Mouse (Mus musculus): ENCODE results near the gene Zfp867.

The Zfp867 gene

DNA sequence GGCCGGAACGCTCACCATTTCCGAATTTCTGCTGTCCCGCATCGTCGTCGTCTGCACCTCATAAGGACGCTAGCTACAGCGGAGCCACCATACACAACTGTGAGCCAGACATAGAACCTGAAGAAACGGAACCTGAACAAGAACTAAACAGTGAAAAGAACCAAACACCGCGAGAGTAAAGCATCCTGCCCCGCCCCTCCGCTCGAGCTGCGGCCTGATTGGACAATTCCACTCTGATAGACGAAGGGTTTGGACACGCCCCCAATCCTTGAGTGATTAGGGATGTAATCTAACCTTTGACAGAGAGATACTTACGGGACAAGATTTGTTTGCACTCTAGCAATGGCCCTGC, at the start of gene Zfp867:
Gene Zfp867, minus strand, starts transcription at position 149 of the 352 bp plus-strand sequence.
- DNase-seq (ENCODE audit: low spot score) = peak; percentile 98

DNA sequence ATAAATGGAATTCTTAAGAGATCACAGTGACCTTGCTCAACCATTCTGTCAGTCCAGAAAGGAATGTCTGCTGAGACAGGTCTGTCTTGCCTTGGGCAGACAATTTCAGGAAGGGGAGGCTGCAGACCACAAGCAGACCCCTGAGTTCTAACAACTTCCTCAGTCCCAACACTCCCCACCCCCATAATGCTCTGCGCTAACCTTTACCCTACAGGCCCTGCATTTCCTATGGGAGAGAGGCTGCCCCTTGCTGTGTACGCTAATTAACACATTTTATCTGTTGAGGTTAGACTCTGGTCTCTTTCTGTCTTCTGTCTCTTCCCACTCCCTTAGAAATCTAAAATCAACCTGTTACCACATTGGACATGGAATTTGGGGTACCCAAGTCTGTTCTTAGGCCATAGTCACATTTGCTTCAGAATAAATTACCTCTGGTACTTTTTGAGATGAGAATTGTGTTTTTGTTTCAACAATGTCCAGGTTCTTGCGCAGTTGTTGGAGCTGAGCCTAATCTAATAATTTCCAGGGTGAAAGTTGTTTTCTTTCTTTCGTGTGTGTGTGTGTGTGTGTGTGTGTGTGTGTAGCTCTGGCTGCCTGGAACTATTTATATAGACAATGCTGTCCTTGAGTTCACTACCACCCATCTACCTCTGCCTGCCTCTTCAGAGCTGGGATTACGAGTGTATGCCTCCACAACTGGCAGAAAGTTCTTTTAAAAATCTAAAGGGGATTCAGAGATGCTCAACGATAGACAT, 47.6 kb upstream of the Zfp867 start:
- no peak for DNase-seq (ENCODE audit: low spot score)

DNA sequence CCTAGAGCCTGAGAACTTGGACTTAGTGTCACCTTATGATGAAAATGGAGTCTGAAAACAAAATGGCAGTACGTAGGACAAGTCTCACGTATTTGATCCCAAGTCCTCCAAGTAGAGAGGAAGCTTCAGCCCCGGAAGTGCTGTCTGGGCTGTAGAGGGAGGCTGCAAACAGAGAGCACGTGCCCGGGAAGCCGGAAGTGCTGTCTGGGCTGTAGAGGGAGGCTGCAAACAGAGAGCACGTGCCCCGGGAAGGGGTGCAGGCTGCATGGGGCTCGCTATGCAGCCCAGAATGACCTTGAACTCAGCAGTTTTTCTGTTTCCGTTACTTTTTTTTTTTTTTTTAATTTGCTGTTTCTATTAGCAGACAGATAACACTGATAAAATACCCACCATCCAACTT, 46.0 kb upstream of the Zfp867 start:
- DNase-seq (ENCODE audit: low spot score) = no peak

DNA sequence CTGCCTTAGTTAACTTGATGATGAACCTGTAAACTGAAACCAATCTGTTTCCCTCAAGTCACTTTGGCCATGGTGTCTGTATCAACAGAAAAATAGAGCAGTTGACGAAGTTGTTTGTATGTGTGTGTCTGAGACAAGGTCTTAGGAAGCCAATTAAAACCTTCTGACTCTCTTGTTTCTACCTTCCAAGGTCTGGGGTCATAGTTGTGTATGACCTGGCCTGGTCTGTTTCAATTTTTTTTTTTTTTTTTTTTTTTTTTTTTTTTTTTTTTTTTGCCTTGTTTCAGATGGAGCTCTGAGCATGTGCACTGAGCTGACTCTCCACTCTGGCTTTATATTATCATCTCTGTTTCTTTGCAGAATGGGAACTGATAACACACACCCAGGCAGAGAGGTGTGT, 45.2 kb upstream of the Zfp867 start:
- DNase-seq (ENCODE audit: low spot score) = no peak

DNA sequence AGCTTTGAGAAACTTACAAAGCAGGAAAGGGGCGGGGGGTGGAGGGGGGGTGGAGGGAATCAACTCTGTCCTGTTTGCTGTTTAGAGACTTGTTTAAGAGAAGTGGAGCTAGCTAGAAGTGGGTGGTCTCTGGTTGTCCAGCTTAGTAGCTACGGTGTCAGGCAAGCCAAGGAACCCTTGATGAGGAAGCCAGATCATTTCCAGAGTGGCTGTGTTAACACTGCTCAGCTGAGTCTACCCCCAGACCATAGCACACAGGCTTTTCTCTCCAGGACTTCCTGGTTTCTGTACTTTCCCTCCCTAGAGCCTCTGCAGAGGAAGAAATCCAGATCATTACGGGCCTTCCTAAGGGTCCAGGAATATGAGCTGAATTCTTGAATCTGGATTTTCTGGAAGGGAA, 42.5 kb upstream of the Zfp867 start:
- no peak for DNase-seq (ENCODE audit: low spot score)

DNA sequence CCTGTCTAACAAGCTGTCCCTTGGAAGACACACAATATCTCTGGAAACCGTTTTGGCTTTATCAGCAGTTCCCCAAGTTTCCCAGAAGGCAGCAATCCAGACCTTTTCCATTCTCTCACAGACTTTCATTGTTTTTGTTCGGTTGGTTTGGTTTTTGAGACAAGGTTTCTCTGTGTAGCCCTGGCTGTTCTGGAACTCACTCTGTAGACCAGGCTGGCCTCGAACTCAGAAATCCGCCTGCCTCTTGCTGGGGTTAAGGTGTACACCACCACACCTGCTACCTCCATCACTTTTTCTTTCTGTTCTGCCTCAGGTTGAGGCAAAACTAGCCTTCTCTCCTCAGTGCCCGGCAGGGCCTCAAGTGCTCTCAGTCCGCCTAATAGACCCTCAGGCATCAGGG, 42.1 kb upstream of the Zfp867 start:
- no peak for DNase-seq (ENCODE audit: low spot score)

DNA sequence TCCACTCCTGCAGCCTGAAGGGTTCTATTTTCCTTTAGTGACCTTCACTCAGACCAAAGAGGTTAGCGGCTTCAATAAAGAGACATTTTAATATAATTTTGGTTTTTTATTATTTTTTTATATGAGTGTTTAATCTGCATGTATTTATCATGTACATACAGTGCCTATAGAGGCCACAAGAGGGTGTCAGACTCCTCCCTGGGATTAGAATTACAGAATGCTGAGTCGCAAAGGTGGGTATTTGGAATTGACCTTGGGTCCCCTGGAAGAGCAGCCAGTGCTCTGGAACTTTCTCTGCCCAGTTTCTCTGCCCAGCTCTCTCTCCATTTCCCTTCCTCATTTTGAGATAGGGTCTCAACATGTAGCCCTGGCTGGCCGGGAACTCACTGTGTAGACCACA, 41.3 kb upstream of the Zfp867 start:
- no peak for DNase-seq (ENCODE audit: low spot score)

DNA sequence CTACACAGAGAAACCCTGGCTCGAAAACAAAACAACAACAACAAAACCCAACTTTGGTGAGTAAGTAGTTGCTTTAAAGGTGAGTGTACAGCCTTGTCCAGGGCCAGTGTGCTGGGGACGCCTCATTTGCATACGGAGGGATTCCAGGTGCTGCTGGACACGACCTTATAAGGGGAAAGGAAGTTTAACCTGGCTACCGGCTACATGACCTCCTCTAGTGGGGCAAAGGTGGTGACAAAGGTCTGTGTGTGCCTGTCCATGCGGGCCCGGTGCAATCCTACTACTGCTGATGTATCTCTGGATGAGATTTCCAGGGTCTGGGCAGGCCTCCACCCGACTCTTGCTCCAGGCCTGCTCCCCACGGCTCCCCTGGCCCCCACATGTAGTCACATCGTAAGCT, 40.5 kb upstream of the Zfp867 start:
- no peak for DNase-seq (ENCODE audit: low spot score)

DNA sequence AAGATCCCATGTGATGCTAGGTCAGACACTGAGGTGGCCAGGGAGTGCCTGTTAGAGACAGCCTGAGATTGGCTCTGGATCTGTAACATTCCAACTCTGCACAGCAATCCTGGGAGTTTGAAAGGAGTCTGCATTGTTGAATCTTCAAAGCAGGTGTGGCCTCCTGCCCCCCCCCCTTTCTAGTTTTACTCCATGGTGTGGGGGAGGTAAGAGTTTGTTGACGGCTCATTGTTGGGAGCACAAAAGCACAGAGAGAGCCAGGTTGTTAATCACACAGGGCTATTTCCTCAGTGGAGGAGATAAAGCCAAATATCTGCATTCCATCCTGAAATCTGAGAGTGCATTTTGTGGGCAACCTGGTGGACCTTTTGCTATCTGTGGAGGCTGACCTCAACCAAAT, 39.3 kb upstream of the Zfp867 start:
- DNase-seq (ENCODE audit: low spot score) = no peak

DNA sequence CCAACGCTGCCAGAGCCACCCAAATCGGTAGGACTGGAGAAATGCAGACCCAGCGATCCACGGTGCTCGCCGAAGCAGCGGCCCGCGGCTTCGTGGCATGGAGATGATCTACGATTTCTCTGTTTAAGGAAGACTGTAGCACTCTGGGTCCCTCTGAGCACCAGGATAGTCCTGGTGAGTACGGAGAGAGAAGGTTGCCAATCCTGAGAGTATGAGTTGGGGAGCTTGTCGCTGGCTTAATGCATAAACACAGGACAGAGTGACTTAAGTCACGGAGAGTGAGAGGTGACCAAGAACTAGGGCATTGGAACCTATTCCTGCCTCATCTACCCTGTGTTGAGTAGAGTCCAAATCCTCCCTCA, 34.4 kb upstream of the Zfp867 start:
- DNase-seq (ENCODE audit: low spot score) = no peak

DNA sequence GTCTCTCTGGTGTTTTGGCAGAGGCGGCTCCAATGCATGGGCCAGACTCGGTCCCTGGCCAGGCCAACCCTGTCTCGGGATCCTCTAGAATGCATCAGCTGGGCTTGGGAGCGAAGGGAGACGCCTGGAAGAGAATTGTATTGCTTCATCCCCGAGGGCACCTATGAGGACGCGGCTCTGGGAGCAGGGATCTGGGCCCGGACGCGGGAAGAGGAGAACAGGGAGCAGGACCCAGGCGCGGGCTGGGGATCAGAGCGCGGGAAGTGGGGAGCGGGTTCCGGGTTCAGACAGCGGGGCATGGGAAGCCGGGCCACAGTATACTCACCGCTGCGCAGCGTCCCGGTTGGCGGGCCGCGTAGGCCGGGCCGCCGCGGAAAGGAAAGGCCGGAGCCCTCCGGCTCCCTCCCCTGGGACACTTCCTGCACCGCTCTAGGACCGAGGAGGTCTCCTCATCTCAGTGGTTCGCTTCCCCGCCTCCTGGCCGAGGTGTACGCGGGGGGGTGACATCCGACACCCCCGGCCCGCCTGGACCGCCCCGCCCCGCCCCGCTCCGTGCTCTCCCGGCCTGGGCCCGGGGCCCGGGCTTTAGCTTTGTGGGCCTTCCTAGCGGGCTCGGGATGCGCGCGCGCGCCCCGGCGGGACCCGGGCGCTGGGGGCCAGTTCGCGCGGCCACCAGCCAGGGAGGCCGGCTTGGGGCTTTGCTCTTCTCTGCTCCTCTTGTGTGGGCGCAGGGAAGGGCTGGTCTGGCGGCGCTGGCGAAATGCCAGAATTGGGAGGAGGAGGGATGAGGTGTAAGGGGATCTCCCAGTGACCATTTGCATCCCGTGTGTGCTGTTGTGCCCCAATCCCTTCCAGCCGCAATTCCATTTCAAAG, 33.8 kb upstream of the Zfp867 start:
- DNase-seq (ENCODE audit: low spot score) = peak; percentile 96

DNA sequence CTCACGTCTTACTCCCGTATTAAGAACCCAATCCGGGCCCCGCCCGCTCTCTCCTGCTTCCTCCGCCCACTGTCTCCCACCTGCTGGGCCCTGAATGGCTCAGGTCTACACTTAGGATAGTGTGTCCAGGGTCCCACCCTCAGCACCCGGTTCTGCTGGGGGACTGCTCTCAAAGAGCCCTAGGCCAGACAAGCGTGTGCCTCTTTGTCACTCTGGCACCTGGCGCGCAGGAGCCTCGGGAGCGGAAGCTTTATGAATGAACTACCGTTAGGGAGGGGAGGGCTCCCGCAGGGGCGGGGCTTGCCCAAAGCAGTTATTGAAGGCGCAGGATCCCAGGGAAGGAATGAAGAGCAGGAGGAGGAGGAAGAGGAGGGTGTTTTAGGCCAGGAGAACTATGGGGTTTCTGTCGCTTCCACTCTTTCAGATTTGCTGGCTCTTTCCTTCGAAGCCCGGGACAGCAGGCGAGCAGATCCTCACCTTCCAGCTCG, 33.1 kb upstream of the Zfp867 start:
- DNase-seq (ENCODE audit: low spot score) = peak; percentile 82

DNA sequence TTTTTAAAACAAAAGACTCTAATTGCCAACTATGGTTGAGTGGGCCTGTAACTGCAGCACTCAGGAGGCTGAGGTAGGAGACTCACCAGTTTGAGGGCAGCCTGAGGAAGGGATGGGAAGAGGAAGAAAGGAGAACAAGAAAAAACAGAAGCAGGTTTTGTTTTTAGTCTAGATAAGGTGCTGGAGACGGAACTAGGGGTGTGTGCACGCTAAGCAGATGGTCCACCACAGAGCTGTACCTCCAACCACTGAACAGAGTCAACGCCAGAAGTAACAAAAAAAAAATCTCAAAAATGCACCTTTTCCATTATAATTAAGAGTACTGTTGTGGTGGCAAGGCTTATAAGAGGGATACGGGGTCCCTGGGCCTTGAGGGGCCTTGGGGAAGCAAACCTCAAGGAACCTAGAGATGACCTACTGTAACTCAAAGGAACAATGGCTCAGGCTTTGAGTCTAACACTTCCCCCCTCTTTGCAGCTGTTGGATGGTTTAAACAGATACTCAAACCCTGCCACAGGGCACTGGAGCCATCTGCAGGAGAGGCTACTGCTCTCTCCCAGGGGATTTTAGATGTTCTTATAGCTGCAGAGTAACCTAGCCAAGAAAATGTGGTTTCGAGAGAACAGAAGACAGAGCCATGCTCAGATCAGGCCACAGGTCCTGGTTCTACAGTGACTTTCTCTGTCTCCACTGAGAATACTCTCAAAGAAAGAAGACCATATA, 29.9 kb upstream of the Zfp867 start:
- DNase-seq (ENCODE audit: low spot score) = no peak

DNA sequence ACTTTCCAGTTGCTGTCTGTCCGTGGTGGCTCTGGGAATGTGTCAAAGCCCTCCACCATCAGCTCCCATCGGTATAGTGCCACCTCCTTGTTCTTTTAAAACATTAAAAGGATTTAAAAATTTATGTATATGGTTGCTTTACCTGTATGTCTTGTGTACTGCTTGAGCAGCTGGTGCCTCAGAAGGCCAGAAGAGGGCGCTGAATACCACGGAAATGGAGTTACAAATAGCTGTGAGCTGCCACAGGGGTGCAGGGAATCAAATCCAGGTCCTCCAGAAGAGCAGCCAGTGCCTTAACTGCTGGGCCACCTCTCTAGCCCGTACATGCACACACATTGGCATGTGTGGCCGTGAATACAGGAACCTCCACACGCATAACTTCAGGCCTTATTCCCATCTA, 25.5 kb upstream of the Zfp867 start:
- no peak for DNase-seq (ENCODE audit: low spot score)

DNA sequence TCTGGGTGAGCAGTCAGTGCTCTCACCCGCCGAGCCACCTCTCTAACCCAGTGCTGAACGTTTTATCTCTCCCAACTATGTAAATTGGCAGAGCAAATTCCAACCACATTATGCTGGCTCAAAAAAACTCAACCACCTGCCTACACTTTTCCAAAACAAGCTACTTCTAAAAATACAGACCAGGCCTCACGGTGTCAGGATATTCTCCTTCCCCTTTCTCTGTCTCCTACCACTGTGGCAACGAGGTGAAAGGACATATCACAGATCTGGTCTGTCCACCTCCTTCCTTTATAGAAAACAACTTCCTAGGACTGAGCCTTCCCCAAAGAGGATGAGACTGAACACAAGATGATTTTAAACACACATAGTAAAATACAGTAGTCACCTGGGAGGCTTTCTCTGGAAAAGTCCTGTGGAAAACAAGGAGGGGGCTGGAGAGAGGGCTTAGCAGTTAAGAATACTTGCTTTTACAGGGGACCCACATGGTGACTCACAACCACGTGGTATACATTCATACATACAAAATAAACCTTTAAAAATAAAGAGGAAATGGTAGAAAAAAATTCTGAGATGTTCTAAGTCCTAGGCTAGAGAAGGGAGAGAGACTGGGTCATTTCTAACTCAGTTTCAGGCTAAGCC, 24.5 kb upstream of the Zfp867 start:
- no peak for DNase-seq (ENCODE audit: low spot score)

DNA sequence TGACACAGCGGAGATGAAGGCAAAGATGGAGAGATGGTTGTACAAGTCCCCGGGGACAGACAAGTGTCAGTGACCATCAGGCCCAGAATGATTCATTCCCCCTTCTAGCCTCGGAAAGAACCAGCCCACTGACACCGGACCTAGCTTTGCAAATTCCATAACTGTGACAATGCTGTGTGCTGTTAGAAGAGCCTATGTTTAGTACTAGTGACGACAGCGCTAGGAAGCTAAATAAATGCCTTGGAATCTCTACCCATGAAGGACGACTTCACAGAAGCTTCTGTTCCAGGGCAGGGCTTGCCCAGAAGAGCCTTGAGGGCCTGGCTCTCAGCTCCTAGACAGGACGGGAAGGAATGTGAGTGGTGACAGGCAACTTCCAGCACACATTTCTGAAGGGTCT, 13.9 kb upstream of the Zfp867 start:
- DNase-seq (ENCODE audit: low spot score) = no peak

DNA sequence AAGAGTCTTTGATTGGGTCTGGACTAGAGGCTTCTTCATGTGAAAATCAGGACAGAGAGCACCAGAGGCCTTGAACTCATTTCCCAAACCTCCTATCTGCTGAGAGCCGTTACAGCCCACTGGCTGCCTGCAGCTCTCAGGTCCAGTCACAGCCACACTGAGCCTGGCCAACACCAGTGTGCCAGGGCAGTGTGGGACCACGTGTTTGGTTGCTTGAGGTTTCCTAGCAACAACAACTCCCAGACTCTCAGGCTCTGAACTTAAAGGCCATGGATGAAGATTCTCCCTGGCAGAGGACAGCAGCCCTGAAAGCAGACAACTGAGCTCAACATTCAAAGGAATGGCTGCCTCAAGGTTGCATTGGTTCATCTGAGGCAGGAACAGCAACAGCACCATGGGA, 13.4 kb upstream of the Zfp867 start:
- no peak for DNase-seq (ENCODE audit: low spot score)

DNA sequence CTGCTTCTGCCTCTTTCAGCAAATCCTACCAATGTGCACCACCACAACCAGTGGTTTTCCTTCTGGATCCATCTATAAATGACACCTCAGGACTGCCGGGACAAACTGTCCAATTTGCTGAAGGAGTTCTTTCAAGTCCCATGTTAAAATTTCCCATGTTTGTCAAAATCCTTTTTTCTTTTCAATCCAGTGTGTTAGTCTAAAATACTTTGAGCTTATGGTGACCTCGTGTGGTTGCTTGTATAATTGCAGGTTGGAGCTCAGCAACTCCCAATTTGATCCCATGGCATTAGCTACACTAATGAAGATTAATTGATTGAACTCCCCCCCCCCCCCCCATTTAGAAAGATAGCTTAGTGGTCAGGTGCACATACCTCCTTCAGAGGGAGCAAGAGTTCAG, 10.9 kb upstream of the Zfp867 start:
- DNase-seq (ENCODE audit: low spot score) = peak; percentile 86

DNA sequence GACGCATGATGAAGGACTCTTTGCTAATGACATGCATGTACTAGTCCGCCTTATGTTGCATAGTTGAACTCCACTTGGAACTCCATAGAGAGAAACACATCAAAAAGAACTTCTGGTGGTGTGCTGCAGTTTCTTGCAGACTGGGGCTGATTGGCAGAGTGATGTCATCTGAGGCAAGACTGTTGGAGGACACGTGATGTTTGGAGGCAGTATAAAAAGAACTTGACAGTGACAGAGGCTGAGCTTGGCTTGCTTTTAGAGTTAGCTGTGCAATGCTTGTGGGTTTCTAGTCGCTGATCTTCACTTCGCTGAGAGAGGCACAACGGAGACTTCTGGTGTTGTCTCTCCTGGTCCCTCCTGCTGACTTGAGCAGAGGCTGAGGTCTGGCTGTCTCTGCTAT, 5.0 kb upstream of the Zfp867 start:
- DNase-seq (ENCODE audit: low spot score) = no peak

DNA sequence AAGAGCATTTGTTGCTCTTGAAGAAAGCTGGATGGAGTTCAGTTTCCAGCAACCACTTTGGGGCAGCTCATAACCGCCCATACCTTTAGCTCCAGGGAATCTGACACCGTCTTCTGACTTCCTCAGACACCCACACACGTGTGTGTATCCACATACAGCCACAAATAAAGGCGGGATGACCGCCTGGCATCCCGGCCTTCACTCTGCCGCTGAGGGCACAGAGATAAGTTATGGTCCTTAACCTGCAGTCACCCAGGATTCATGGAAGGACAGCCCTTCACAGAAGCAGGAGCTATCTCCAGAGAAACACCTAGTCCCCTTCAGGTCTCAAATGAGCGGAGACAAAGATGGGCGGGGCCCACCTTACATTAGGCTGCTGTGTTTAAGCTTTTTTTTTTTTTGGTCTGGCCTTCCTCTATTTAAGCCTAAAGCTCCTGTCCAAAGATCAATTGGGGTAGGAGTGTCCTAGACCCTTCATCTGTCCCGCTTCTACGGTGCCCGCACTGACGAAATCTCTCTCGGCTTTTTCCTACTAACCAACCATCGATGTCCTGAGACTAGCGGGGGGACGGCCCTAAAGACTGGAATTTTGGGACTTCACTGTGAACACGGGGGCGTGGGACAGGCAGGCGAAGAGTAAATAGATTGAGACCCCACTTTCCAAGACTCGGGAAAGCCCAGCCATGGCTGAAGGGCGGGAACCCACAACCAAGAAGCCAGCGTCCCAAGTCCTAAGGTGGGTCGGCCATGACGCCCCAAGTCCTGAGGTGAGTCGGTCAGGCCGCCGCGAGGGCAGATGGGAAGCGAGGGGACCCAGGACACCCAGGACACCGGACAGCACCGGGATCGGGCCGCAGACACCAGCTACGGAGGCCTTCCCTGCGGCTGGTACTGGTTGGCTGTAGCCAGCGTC, 605 bp downstream of the Zfp867 start:
- DNase-seq (ENCODE audit: low spot score) = peak; percentile 22

DNA sequence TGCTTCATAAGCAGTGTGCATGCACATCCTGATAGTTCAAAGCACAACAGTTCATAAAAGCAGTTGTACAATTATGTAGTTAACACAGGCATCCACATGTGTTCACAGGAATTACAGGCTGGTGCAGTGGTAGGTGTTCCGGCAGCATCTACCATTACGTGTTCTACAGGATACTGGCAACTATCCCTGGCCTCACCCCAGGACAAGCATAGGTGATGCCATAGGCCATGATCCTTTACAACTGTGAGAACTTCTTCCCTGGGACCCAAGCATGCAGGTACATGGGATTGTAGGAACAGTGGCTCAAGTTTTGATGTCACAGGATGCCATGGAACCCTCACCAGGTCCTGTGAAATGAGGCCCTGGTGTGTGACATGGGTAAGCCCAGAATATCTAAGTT, 11.8 kb downstream of the Zfp867 start:
- DNase-seq (ENCODE audit: low spot score) = no peak

All from embryo, embryonic 10.5 days (tissue).